Comparison of ENCODE assay signal across 11 mouse cellular contexts in the genomic region with DNA sequence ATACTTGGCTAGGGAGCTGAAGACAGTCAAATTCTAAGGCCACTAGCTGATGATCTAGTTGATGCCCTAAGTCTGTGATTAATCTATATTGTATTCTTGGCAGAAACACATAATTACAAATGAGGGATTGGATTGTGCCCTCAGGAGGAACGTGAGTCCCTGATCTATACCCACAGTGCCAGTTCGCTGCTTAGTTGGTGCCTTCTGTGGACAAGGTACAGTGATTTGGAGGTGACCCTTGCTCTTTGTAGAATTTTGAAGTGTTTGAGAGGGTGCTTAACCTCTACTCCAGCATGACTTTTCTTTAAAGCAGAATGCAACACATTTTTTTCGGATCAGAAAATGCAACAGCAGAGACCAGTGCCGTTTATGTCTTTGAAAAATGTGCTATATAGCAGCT.
"Had no signal": no experiment of that assay in that cellular context is flagged by ENCODE, and none has a peak within 500 bp of the region (broad histone marks: within the 10 kb centered on the region; RNA-seq: fewer than 3 reads in every experiment).

No protein-coding gene starts in this region.

- H3K27ac ChIP-seq: hindbrain, embryonic 10.5 days; hindbrain, embryonic 14.5 days; intestine, embryonic 15.5 days; limb, embryonic 12.5 days; midbrain, embryonic 13.5 days had no signal

- H3K4me2 ChIP-seq: hindbrain, embryonic 14.5 days; intestine, embryonic 15.5 days; limb, embryonic 12.5 days; midbrain, embryonic 13.5 days had no signal

- H3K9ac ChIP-seq: hindbrain, embryonic 14.5 days; intestine, embryonic 15.5 days; limb, embryonic 12.5 days; midbrain, embryonic 13.5 days had no signal

- H3K4me3 ChIP-seq: hindbrain, embryonic 10.5 days; intestine, embryonic 15.5 days; limb, embryonic 12.5 days; midbrain, embryonic 13.5 days had no signal

- H3K9me3 ChIP-seq: hindbrain, embryonic 10.5 days; intestine, embryonic 15.5 days; limb, embryonic 12.5 days; midbrain, embryonic 13.5 days had no signal

- DNase-seq: layer of hippocampus, postnatal 36 days; liver; lung, adult 2 months; lung, postnatal 36 days; right cerebral cortex, postnatal 4 days; thymus, postnatal 36 days had no signal

- H3K27me3 ChIP-seq: intestine, embryonic 15.5 days; limb, embryonic 12.5 days had no signal

- ATAC-seq: midbrain, embryonic 13.5 days had no signal

- H3K4me1 ChIP-seq: intestine, embryonic 15.5 days; limb, embryonic 12.5 days had no signal

- H3K36me3 ChIP-seq: hindbrain, embryonic 10.5 days; intestine, embryonic 15.5 days; limb, embryonic 12.5 days; midbrain, embryonic 13.5 days had no signal
